Mouse (Mus musculus) CD4-positive, CD25-positive, alpha-beta regulatory T cell, adult 4 months (primary cell): Measurements from ENCODE around the gene Tnnt3. TPM values are rescaled to one million over a fixed set of nuclear protein-coding genes. Genes with fewer than 3 reads are reported as not detected.
A peak's percentile ranks its signal among the peaks of the same experiment; 100 is the strongest.

Source experiments
- ATAC-seq: one replicate; pipeline ENCODE4 v1.8.0; 2017
- polyA plus RNA-seq, 2 experiments: library from polyadenylated mRNA; unstranded; fragments of 100-300 nt; shearing (Covaris generic); gene quantifications; one replicate each; pipeline ENCODE4 v1.2.1; 2017

Gene Tnnt3
- polyA plus RNA-seq, 2 experiments from 2014 or later: 2.5 to 5.7 TPM

DNA sequence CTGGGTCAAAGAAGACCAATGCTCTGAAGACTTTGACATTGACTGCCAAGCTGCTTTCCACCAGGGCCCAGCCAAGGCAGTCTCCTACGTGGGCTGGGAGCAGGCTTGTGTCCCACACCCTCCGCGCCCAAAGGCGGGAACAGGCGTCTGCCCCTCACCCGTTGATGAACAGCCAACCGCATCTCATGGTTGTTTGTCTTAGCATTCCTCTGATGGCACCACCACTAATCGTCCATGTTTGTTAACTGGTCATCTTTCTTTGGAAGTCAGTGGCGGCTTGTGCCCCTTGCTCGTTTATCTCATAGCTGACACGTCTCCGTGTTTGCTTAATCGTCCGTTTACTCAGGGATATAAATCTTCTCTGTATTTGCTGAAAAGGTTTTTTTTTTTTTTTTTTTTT lies 10.9 kb downstream of the Tnnt3 start:
- ATAC-seq: no peak

DNA sequence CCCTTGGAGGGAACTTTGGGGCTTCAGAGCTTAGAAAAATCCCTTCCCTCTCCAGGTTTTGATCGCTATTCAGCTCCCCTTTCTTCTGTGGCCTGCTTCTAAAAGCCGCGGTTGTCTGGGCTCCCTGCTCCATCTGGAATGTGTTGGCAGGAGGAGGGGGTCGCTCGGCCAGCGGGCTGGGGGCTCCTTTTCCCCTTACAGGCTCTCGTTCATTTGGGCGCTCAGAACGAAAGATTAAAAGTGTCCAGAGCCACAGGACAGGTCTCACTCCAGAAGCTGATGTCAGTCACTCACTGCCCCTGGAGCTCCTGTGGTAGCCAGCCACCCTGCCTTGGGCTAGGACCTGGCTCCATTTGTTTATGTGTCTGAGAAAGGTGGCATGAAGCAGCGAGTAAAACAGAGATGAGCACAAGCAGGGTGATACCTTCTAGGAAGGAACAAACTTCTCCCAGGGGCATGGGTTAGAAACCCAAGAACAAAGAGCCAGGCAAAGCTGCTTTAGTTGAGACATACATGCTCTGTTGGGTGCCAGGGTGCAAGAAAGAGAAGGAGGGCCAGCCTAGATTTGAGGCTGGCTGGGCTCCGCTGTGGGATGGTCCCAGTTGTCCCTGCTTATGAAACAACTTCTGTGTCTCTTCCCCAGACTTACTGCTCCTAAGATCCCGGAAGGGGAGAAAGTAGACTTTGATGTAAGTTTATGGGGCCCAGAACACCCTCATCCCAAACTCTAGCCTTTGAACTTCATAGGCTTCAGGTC lies 11.6 kb downstream of the Tnnt3 start:
- no peak for ATAC-seq

DNA sequence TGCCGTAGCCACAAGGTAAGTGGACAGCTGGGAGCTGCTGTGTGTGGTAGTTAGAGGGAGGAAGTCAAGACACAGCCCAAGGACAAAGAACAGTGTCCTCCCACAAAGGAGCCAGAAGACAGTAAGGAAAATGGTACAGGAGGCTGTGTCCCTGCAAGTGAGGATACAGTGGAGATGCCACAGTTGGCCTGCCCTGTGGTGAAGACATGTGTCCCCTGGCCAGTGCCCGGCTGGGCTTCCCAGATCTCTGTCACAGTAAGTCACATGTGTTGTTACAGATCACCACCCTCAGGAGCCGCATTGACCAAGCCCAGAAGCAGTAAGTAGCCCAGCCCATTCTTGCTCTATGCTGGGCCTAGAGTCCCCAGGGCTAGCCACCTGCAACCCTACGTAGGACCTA lies 15.4 kb downstream of the Tnnt3 start:
- ATAC-seq: no peak

DNA sequence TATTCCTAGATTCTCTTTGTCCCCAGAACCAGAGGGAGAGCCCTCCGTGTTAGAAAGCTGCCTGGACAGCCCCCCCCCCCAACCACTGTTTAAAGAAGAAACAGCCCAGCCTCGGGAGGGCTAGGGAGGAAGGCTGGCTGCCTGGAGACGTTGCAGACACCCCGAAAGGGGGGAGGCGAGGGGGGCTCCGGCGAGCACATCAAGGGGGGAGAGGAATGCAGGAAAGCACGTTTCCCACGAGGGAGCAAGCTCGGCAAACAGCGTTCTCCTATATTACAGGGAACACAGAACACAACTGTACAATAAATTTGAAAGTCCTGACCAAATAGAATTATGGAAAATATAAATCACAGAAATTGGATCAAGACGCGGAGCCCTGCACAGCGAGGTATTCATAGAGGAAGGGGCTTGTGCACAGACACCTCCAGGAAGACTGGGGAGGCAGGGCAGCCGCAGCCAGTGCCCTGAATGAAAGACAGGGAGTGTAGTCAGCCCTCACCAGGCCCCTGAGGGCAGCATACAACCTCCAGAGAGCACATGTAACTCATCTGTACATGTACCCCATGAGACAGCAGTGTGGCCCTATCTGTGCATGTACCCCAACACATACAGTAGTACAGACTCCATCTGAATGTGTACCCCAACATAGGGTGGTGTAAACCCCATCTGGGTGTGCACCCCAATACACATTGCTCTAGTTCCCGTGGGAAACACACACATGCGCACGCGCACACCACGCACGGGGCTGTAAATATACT lies 17.8 kb downstream of the Tnnt3 start:
- ATAC-seq: no peak

DNA sequence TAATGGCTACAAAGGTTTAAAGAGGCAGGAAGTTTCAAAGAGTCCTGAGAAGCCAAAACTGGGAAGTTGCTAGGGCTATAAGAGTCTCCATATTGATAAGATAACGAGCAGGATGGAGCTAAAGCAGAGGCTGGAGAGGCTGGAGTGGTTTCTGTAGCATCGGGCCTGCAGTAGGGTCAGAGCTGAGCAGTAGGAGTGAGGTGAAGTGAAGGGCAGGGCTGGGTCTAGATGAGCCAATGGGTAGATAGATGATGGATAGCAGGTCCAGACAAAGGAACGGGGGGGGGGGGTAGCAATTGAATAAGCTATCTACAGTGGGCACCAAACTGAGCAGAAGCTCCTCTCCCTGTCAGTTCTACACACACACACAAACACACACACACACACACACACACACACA lies 18.9 kb downstream of the Tnnt3 start:
- no peak for ATAC-seq

DNA sequence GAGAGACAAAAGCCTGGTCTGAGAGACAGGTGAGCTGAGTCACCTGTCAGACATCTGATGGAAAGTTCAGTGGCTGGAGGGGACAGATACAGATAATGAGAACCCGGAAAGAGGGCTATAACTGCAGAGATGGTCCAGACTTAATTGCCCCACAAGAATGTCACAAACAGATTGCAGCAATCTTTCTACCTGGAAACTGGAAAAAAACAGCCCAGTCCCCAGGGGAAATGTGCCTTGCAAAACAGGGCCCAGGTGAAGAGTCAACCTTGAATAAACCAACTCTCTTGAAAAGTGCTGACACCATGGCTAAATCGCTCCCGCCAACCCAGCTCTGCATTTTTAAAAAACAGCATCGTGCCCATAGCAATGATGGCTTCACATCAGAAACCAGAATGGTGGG lies 21.7 kb downstream of the Tnnt3 start:
- no peak for ATAC-seq

DNA sequence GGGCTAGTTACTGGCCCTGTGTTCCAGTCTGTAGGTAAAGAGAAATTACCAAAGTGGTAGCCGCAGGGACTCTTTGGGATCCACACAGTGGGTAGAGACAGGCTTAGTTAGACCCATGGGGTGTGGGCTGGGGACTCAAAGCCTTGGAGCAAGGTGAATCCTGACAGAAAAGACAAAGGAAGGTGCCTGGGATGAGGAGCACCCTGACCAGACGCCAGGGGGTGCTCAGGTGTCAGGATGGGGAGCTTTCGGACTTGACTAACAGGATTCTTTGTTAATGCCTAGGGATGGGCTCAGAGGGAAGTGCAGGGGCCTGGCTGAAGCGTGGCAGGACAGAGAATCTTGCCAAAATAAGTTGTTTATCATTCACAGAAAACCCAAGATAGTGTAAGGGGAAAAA lies 23.7 kb downstream of the Tnnt3 start:
- no peak for ATAC-seq

DNA sequence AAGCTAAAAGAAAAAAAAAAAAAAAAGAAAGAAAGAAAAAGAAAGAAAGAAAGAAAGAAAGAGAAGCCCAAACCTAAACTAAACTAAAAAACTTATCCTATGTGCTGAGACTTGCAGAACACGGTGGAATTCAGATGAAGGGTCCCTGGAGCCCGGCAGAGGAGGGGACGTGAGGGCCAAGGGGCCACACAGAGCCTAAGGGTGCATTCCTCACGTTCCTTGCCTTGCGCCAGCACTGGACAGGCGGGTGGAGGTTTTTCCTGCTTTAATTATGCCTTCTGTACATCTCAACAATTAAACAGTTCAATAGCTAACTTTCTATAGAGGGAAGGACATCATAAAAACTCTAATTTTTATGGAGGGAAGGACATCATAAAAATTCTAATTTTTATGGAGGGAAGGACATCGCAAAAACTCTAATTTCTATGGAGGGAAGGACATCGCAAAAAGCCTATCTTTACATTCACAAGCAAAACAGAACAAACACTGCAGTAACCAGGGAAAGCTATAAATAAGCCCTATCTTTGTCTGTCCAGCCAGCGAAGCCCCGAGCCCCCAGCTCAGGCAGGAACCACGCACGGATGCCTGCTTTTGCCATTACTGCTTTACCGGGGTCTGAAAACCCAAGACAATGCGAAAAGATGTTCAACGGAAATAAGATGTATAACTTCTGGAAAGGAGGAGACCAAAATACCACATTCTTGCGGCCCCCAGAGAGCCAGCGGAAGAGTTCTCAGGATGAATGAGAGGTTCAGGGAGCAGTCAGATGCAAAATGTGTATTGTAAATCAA lies 24.8 kb downstream of the Tnnt3 start:
- ATAC-seq: no peak

DNA sequence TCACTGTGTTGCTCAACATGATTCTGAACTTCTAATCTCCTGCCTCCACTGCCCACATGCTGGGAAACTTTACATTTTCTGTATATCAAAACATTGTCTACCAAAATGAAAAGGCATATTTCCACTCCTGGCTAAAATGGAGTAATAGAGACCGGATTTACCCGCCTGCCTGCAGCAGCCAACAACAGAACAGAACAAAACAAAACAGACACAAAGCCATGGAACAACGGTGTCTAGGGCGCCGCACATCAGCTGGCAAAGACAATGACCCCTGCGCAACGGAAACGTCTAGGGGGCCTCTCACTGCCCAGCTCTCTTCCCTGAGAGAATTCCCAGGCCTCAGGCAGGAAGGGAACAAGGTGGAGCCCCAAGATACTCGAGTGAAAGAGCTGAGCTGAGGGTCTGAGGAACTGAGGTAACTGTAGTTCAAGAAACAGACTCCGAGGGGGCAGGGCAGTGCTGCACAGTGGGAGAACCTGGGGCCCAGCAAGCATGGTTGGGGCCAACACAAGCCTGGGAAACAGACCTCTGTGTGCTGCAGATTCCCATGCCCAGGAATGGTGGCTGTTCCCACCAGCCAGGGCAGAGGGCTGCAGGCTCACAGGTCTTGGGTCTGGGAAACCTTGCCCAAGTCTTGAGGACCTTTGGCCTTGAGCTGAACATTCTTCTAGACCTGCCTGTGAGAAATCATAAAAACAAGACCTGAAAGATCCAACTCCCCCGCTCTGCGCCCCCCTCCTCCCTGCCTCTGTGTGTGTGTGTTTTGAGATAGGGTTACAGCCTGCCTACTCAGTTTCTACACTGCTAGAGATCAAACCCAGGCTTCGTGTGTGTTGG lies 26.9 kb downstream of the Tnnt3 start:
- no peak for ATAC-seq

DNA sequence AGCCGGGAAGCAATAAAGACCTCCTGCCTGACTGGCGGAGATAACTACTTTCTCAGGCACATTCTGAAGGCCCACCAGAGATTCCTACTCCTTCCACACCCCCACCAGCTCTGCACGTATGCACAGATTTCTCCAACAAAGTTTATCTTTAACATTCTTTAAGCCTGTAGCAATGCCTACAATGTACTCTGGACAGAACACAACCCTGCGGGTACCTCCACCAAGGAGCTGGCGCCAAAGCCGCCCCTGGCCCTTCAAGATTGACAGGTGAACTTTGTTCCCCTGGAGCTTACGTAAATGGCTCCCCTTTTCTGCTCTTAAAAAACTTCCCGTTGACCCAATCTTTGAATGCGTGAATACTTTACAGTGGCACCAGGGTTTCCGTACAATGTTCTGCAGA lies 30.7 kb downstream of the Tnnt3 start:
- ATAC-seq: no peak

DNA sequence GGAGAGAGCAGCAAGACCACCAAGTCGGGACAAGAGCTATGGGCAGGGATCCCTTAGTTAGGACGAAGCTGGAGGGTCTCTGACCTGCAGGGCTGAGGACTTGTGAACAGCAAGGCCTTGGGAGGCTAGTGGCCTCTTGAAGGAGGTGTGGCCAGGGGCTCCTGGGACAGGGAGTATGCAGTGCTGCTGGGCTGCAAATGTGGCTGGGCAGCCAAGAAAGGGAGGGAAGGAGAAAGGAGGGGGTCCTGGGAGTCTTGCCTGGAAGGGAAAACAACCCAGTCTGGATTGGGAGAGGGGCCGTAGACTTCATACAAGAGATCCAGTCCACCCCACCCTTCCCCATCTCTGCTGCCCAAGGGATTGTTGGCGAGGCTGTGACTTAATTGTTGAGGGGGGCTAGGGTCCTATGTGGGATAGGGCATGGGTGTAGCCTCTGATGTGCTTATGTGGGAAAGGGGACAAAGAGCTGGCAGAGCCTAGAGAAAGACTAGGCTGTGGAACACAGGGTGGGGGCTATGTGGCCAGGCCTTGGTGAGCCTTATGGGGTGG lies 33.4 kb downstream of the Tnnt3 start:
- ATAC-seq: no peak

DNA sequence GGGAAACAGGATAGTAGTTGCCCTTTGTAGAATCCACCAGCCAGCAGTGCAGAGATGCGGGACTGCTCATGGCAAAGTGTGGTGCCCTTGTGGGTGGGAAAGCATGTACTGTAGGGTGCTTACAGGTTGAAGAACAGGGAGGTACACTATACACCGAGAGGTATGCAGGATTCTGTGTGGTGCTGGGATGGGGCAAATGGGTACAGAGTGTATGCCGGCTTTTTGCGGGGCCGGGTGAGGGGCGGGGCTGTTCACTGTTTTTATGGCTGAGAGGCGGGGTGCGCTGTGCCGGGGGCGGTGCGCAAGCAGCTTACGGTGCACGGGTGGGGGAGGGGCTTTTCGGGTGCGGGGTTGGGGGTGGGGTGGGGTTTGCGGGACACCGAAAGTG lies 34.0 kb downstream of the Tnnt3 start, which contains the start of gene Mrpl23:
Gene Mrpl23 (plus strand): TSS at position 16 of the 388 bp plus-strand sequence.
- ATAC-seq: peak; percentile 35

DNA sequence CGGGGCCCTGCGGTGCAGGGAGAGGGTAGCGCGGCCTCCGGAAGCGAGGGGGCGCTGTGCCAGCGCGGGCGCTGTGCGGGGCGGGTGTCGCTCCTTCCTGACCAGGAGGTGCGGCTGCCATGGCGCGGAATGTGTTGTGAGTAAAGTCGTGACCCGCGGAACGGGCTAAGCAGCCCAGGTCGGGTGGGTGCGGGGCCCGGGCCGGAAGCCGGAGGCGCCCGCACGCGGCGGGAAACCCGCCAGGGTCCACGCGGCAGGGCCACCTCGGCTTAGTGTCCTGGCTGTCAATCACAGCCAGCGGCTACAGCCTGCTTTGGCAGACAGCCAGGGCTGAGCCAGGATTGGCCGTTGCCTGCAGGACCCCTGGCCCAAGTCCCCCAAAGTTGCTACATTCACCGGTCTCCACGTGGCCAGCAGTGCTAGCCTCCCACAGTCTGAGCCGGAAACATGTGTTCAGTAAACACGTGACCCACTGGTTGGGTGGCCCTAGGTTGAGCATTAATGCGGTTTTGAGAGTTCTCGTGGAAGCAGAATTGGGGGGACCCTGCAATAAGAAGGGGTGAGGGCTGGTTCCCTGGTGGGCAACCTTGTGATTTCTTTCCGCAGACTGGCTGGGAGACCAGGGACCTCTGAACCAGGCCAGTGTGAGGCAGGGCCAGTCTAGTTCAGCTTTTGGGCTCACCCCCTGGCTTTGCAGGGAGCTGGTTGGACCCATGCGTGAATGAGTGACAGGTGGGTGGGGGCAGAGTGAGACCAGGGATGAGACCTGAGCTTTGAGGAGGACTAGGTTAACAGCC lies 34.6 kb downstream of the Tnnt3 start:
- ATAC-seq: peak; percentile 84

DNA sequence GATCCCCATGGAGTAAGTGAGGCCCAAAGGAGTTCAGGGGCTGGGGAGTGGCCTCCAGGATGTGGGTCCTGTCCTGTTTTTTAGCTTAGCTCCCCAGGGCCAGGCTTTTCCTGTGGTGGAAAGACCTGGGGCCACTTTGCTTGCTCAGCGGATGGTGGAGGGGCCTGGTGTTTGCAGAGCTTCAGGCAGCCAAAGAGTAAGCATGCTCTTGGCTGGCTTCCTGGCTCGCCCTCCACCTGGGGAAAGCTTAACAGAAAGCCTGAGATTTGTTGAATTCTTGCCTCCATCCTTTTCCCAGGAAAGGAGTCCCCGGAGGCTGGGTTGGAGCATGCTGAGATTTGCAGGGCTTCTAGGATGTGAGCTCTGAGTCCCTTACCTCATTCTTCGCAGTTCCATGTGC lies 36.5 kb downstream of the Tnnt3 start:
- no peak for ATAC-seq

DNA sequence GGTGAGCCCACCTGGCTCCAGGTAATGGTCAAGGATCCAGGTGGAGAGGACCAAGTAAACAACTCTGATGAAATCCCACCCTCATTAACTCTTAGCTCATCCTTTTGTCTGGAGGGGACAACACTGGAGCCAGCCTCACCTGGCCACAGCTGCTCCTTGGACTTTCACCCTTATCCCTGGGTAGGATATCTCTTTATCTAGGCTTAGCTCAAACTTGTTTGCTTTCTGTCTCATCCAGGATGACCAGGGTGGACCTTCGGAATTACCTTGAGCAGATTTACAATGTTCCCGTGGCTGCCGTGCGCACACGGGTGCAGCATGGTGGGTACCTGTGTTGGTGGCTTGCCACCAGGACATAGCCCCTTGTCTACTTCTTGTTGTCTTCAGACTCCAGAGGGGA lies 37.2 kb downstream of the Tnnt3 start:
- no peak for ATAC-seq

DNA sequence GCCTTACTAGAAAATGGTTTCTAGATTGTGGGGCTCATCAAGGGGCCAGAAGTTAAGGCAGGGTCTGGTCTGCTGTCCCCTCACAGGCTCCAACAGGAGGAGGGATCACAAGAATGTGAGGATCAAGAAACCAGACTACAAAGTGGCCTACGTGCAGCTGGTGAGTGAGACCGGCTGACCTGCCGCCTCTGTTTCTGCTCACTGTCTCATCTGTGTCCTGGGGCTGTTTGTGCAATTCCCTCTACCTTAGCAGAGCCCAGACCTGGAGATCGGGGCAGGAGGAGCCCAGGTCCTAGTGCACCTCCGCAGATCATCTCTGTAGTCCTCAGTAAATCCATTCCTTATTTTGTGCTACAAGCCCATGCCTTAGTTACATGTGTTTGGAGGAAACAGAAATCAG lies 38.5 kb downstream of the Tnnt3 start:
- no peak for ATAC-seq

DNA sequence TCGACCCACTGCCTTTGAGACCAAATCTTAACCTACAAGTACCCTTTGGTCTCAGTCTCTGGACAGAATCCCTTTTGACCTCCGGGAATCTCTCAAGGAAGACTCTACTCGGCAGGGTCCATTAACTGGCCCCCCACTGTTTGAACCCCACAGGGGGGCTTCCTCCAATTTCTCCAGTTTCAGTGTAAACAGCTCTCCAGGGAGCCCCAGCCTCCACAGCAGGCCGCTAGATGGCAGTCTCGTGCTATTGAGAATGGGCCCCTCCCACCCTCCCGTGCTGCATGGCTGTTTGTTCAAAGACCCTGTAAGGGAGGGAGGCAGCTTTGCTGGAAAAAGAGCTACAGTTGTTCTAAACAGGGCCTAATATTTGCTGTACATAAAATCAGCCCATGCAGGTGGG lies 39.2 kb downstream of the Tnnt3 start:
- ATAC-seq: no peak

DNA sequence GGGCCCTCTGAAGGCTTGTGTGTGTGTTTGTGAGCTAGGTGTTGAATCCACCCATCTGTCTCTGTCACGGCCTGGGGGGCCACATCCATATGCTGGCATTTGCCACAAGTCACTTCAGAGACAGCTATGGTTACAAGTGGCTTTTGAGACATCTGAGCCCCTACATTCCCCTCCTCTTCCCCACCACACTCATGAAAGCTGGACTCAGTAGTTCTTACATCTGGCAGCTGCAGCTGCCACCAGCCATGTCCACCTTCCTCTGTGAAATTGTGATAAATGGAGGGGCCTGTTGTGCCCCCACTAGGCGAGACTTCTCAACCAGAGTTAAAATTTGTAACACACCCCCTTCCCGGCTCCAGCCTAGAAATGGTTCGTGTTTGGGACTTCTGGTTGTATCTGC lies 39.7 kb downstream of the Tnnt3 start:
- no peak for ATAC-seq

DNA sequence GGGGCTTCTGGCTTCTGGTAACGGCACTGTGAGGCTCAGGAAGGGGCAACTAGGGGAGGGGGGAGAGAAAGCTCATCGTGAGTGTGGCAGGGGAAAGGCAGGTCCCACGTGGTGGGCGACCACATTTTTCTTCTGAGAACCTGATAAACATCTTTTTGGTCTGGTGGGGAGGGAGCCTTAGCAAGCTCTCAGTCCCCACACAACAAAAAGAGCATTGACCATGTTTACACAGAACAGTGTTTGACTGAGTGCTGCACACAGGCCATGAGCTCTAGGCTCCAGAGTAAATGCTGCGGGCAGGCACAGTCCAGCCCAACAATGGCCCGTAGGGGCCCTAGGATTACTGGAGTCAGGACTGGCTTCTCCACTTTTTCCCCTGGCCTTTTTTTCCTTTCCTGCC lies 40.1 kb downstream of the Tnnt3 start:
- ATAC-seq: no peak

DNA sequence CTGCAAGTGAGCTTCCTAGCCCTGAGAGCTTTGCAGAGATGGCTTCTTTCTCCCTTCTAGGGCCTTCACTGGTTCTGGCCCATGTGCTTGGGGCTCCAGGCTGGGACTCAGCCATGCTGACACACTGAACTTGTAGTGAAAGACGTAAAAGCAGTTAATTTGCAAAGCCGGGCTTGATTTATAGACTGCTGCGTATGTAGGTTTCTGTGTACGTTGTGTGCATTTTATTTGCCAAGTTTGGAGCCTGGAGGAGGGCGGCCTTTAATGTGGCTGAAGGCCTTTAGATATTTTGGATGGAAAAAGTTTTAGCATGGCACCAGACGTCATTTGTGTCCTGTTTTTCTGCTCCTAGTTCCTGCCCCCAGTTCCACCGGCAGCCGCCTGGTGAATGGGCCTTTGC lies 41.2 kb downstream of the Tnnt3 start:
- no peak for ATAC-seq

DNA sequence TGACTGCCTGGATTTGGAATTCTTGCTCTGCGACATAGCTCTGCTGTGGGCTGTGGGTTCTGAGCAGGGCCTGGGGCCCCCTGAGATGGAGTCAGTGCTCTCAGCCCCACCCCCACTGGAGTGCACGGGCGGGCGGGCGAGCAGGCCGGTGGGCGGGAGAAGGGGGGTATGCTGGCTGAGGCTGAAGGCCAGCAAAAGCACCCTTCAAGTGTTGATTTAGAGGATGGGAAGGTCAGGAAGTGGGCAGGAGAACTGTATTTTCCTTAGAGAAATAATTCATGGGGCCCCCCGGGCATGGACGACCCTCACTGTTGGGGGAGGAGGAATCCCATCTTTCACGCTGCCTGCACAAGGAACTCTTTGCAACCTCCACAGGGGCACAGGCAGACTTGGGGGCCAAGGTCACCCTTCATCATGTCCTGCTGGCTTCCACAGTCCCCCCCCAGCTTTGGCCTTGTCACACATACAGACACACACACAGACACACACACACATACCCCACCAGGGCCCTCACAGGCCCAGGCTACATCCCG lies 44.2 kb downstream of the Tnnt3 start:
- no peak for ATAC-seq
